Mouse (Mus musculus): Measurements from ENCODE around the gene Slc32a1. TPM values are rescaled to one million over a fixed set of nuclear protein-coding genes. Genes with fewer than 3 reads are reported as not detected.
A peak's percentile ranks its signal among the peaks of the same experiment; 100 is the strongest.

Gene Slc32a1
- 9.2 and 10.7 TPM in 2 replicates for polyA plus RNA-seq (2014; fragmentation: Nextera tagmentation; extraction: Ambion mirVana)

- no peaks in the 10 kb centered on the region for H3K36me3 ChIP-seq (ENCODE audit: control insufficient read depth, insufficient read depth, low read length)
- peak; percentile 54 for ATAC-seq (ENCODE audit: low read depth)
- peak within 1 kb of the TSS; percentile 54 for H3K4me2 ChIP-seq (ENCODE audit: low read depth, low read length)
- no peaks in the 10 kb centered on the region for H3K4me1 ChIP-seq (ENCODE audit: control insufficient read depth, insufficient read depth, low read length)
- H3K27me3 ChIP-seq (ENCODE audit: control insufficient read depth, insufficient read depth, low read length) = peaks cover 27% of the 10 kb centered on the region
- peak within 1 kb of the TSS; percentile 44 for H3K4me3 ChIP-seq (ENCODE audit: low read depth, low read length)
- WGBS = under 1% methylated on average over 74 of the region's 77 CpGs
- H3K27ac ChIP-seq (ENCODE audit: low read depth, low read length) = peak within 1 kb of the TSS; percentile 81
- H3K9me3 ChIP-seq (ENCODE audit: control insufficient read depth, low read length) = no peaks in the 10 kb centered on the region
- peak within 1 kb of the TSS; percentile 72 for H3K9ac ChIP-seq (replicated peaks; ENCODE audit: low read depth, low read length)
Observed at GRCm38 (mm10) chr2:158610488-158611325, at the start of gene Slc32a1. TSS of gene Slc32a1 (plus strand) at chr2:158610767.

GRCm38 (mm10) chr2:158560801-158561200, 49.8 kb upstream of the Slc32a1 start:
- ATAC-seq (ENCODE audit: low read depth) = no peak
- H3K27me3 ChIP-seq (ENCODE audit: control insufficient read depth, insufficient read depth, low read length) = no peaks in the 10 kb centered on the region
- H3K36me3 ChIP-seq (ENCODE audit: control insufficient read depth, insufficient read depth, low read length) = no peaks in the 10 kb centered on the region
- no peak overlapping the region for H3K4me2 ChIP-seq (ENCODE audit: low read depth, low read length)
- H3K4me3 ChIP-seq (ENCODE audit: low read depth, low read length) = no peak overlapping the region
- H3K9me3 ChIP-seq (ENCODE audit: control insufficient read depth, low read length) = no peaks in the 10 kb centered on the region
- 0 out of 2 replicates have a peak overlapping the region, but pooled peaks have one; percentile 17 for H3K9ac ChIP-seq (replicated peaks; ENCODE audit: low read depth, low read length)
- peaks cover 22% of the 10 kb centered on the region for H3K4me1 ChIP-seq (ENCODE audit: control insufficient read depth, insufficient read depth, low read length)
- 25% methylated on average over 9 of the region's 9 CpGs for WGBS
- peak overlapping the region; percentile 58 for H3K27ac ChIP-seq (ENCODE audit: low read depth, low read length)

- Histone ChIP-seq H3K27ac (ENCODE audit: low read depth, low read length) (peak overlapping the region; percentile 58), H3K27me3 (ENCODE audit: control insufficient read depth, insufficient read depth, low read length) (no peaks in the 10 kb centered on the region), H3K9ac (replicated peaks; ENCODE audit: low read depth, low read length) (peak overlapping the region; percentile 17; the same call in 1 of the 2 replicates), H3K9me3 (ENCODE audit: control insufficient read depth, low read length) (no peaks in the 10 kb centered on the region), H3K4me2 (ENCODE audit: low read depth, low read length) (no peak overlapping the region), H3K36me3 (ENCODE audit: control insufficient read depth, insufficient read depth, low read length) (no peaks in the 10 kb centered on the region), H3K4me1 (ENCODE audit: control insufficient read depth, insufficient read depth, low read length) (peaks cover 18% of the 10 kb centered on the region; the same call in 1 of the 2 replicates), H3K4me3 (ENCODE audit: low read depth, low read length) (no peak overlapping the region)
- 36% methylated on average over 3 of the region's 3 CpGs for WGBS
- peak; percentile 61 for ATAC-seq (ENCODE audit: low read depth)
Observed at GRCm38 (mm10) chr2:158561371-158562144, 49.0 kb upstream of the Slc32a1 start.

GRCm38 (mm10) chr2:158570421-158571081, 40.0 kb upstream of the Slc32a1 start:
- no peak overlapping the region for H3K27ac ChIP-seq (ENCODE audit: low read depth, low read length)
- WGBS = 9% methylated on average over 13 of the region's 13 CpGs
- H3K9me3 ChIP-seq (ENCODE audit: control insufficient read depth, low read length) = no peaks in the 10 kb centered on the region
- no peak overlapping the region for H3K9ac ChIP-seq (replicated peaks; ENCODE audit: low read depth, low read length)
- no peaks in the 10 kb centered on the region for H3K36me3 ChIP-seq (ENCODE audit: control insufficient read depth, insufficient read depth, low read length)
- H3K4me3 ChIP-seq (ENCODE audit: low read depth, low read length) = no peak overlapping the region
- H3K4me1 ChIP-seq (ENCODE audit: control insufficient read depth, insufficient read depth, low read length) = peaks cover 15% of the 10 kb centered on the region
- no peaks in the 10 kb centered on the region for H3K27me3 ChIP-seq (ENCODE audit: control insufficient read depth, insufficient read depth, low read length)
- ATAC-seq (ENCODE audit: low read depth) = peak; percentile 76
- no peak overlapping the region for H3K4me2 ChIP-seq (ENCODE audit: low read depth, low read length)

- peak; percentile 51; the same call in 1 of the 2 replicates for ATAC-seq (ENCODE audit: low read depth)
- H3K27me3 ChIP-seq (ENCODE audit: control insufficient read depth, insufficient read depth, low read length) = no peaks in the 10 kb centered on the region; the same call in 1 of the 2 replicates
- no peak overlapping the region for H3K4me3 ChIP-seq (ENCODE audit: low read depth, low read length)
- H3K4me2 ChIP-seq (ENCODE audit: low read depth, low read length) = no peak overlapping the region
- WGBS = 38% methylated on average over 4 of the region's 4 CpGs
- H3K4me1 ChIP-seq (ENCODE audit: control insufficient read depth, insufficient read depth, low read length) = no peaks in the 10 kb centered on the region
- H3K9ac ChIP-seq (replicated peaks; ENCODE audit: low read depth, low read length) = no peak overlapping the region
- no peaks in the 10 kb centered on the region for H3K9me3 ChIP-seq (ENCODE audit: control insufficient read depth, low read length)
- no peaks in the 10 kb centered on the region for H3K36me3 ChIP-seq (ENCODE audit: control insufficient read depth, insufficient read depth, low read length)
- no peak overlapping the region for H3K27ac ChIP-seq (ENCODE audit: low read depth, low read length)
Observed at GRCm38 (mm10) chr2:158579979-158580378, 30.6 kb upstream of the Slc32a1 start.

- no peak for ATAC-seq (ENCODE audit: low read depth)
- H3K27ac ChIP-seq (ENCODE audit: low read depth, low read length) = no peak overlapping the region
Observed at GRCm38 (mm10) chr2:158584621-158585358, 25.8 kb upstream of the Slc32a1 start.

GRCm38 (mm10) chr2:158588524-158589271, 21.9 kb upstream of the Slc32a1 start:
- Histone ChIP-seq H3K4me1 (ENCODE audit: control insufficient read depth, insufficient read depth, low read length) (peaks cover 14% of the 10 kb centered on the region; the same call in 1 of the 2 replicates), H3K36me3 (ENCODE audit: control insufficient read depth, insufficient read depth, low read length) (no peaks in the 10 kb centered on the region)

More at GRCm38 (mm10) chr2:158584621-158585358, 25.8 kb upstream of the Slc32a1 start:
- Histone ChIP-seq H3K9me3 (ENCODE audit: control insufficient read depth, low read length) (no peaks in the 10 kb centered on the region), H3K9ac (replicated peaks; ENCODE audit: low read depth, low read length) (no peak overlapping the region), H3K4me1 (ENCODE audit: control insufficient read depth, insufficient read depth, low read length) (peaks cover 12% of the 10 kb centered on the region; the same call in 1 of the 2 replicates), H3K27me3 (ENCODE audit: control insufficient read depth, insufficient read depth, low read length) (no peaks in the 10 kb centered on the region; the same call in 1 of the 2 replicates), H3K4me3 (ENCODE audit: low read depth, low read length) (no peak overlapping the region), H3K4me2 (ENCODE audit: low read depth, low read length) (no peak overlapping the region), H3K36me3 (ENCODE audit: control insufficient read depth, insufficient read depth, low read length) (no peaks in the 10 kb centered on the region)
- WGBS = 13% methylated on average over 12 of the region's 12 CpGs

More at GRCm38 (mm10) chr2:158588524-158589271, 21.9 kb upstream of the Slc32a1 start:
- Histone ChIP-seq H3K27ac (ENCODE audit: low read depth, low read length) (peak overlapping the region; percentile 66), H3K27me3 (ENCODE audit: control insufficient read depth, insufficient read depth, low read length) (no peaks in the 10 kb centered on the region; the same call in 1 of the 2 replicates), H3K9ac (replicated peaks; ENCODE audit: low read depth, low read length) (no peak overlapping the region), H3K4me3 (ENCODE audit: low read depth, low read length) (no peak overlapping the region), H3K9me3 (ENCODE audit: control insufficient read depth, low read length) (no peaks in the 10 kb centered on the region), H3K4me2 (ENCODE audit: low read depth, low read length) (no peak overlapping the region)
- ATAC-seq (ENCODE audit: low read depth) = peak; percentile 61; the same call in 1 of the 2 replicates
- 11% methylated on average over 8 of the region's 8 CpGs for WGBS

All from neural tube, embryonic 14.5 days (tissue).